Comparison of ENCODE assay signal across 21 mouse cellular contexts in the genomic region with DNA sequence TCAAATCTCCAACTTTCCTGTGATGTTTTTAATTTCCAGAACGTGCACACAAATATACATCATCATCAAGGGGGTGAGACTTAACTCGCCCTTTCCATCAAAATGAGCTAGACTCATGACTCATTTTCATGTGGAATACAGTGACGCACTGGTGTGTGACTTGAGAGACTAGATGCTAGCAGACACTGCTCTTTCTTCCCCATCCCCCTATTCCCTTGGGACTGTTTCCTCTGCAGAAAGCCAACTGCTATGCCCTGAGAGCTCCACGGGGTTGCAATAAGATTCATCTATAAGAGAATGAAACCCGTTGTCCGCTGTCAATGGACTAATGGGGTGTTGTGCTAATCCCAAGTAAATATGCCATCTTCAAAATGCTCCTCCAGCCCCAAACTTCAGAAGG. TPM values are rescaled to one million over a fixed set of nuclear protein-coding genes. Genes with fewer than 3 reads are reported as not detected.
A peak's percentile ranks its signal among the peaks of the same experiment; 100 is the strongest.
DNase-seq lines count a peak whose midpoint lies in the region; ATAC-seq and TF ChIP-seq lines count a peak whose summit lies in the region.
"Had no signal": no experiment of that assay in that cellular context is flagged by ENCODE, and none has a peak within 500 bp of the region (broad histone marks: within the 10 kb centered on the region; RNA-seq: fewer than 3 reads in every experiment).

No protein-coding gene starts in this region.

- TF ChIP-seq RAD21 in CH12.LX (IDR thresholded peaks at IDR 0.05; ENCODE audit: low read depth, low read length): no peak

- H3K27ac ChIP-seq in heart, embryonic 11.5 days (ENCODE audit: low read depth, low read length): no peak overlapping the region
- no peak overlapping the region for H3K27ac ChIP-seq in CH12.LX (ENCODE audit: insufficient read depth, low read depth)
- H3K27ac ChIP-seq: embryonic facial prominence, embryonic 12.5 days; forebrain, embryonic 15.5 days; heart, adult 2 months; hindbrain, embryonic 14.5 days had no signal

- TF ChIP-seq CTCF in CH12.LX (conservative IDR thresholded peaks at IDR 0.05 in 1 of 2, IDR thresholded peaks at IDR 0.05 in 1 of 2; ENCODE audit: low read depth in 2 of 2, low read length in 2 of 2): no peak

- H3K9me3 ChIP-seq in heart, embryonic 11.5 days (replicated peaks; ENCODE audit: control insufficient read depth, low read length): no peaks in the 10 kb centered on the region
- peaks cover 18% of the 10 kb centered on the region for H3K9me3 ChIP-seq in CH12.LX (replicated peaks; ENCODE audit: low read length)
- H3K9me3 ChIP-seq: embryonic facial prominence, embryonic 12.5 days; forebrain, embryonic 15.5 days; hindbrain, embryonic 10.5 days had no signal

- peaks cover 7% of the 10 kb centered on the region for H3K4me1 ChIP-seq in heart, embryonic 11.5 days (ENCODE audit: control insufficient read depth, insufficient read depth, low read length)
- H3K4me1 ChIP-seq in CH12.LX (ENCODE audit: control insufficient read depth in 1 of 2, insufficient read depth in 2 of 2): no peaks in the 10 kb centered on the region
- H3K4me1 ChIP-seq: forebrain, embryonic 15.5 days had no signal

- in situ Hi-C loops in CH12.LX (cut with MboI; ENCODE audit: low pct_ligation_motif_present, low pct_unique_long_range_greater_than_20kb, low sequenced_read_pairs): no loop called here

- DNase-seq in heart, adult 11 months: peak; percentile 34
- DNase-seq in CH12.LX (ENCODE audit: extremely low read depth): peak; percentile 12
- DNase-seq in adipocyte (ENCODE audit: low spot score): peak; percentile 71
- no peak for DNase-seq in right cerebral cortex, postnatal 4 days
- DNase-seq: adrenal gland, adult 2 months; adrenal gland, postnatal 25 days; cerebellum, adult 2 months; cerebellum, postnatal 14 days; embryo, embryonic 11 days; heart, adult 2 months had no signal

- no peak overlapping the region for H3K4me2 ChIP-seq in heart, embryonic 11.5 days
- H3K4me2 ChIP-seq in CH12.LX (ENCODE audit: insufficient read depth, low read depth, poor library complexity, severe bottlenecking) (no peak overlapping the region), myocyte (ENCODE audit: low read depth) (peak overlapping the region; percentile 60)
- H3K4me2 ChIP-seq: embryonic facial prominence, embryonic 12.5 days; forebrain, embryonic 15.5 days; heart, embryonic 12.5 days; hindbrain, embryonic 14.5 days had no signal

- no peak for TF ChIP-seq POLR2A in CH12.LX (IDR thresholded peaks at IDR 0.05; ENCODE audit: low read depth, low read length)
- no peak for TF ChIP-seq POLR2A in myocyte (IDR thresholded peaks at IDR 0.05; ENCODE audit: insufficient read length, low read depth)

- no peak overlapping the region for H3K9ac ChIP-seq in heart, embryonic 11.5 days (ENCODE audit: low read depth, low read length)
- H3K9ac ChIP-seq in CH12.LX (ENCODE audit: insufficient read depth, low read depth): no peak overlapping the region
- H3K9ac ChIP-seq: embryonic facial prominence, embryonic 12.5 days; forebrain, embryonic 15.5 days; heart, embryonic 12.5 days; hindbrain, embryonic 14.5 days had no signal

- no peak for ATAC-seq in heart, embryonic 11.5 days (replicated peaks; ENCODE audit: insufficient number of reproducible peaks, low FRiP score, low TSS enrichment)
- ATAC-seq in inflammation-experienced regulatory T-cells, adult 6 months: no peak
- ATAC-seq: activated CD4-positive, CD25-positive, alpha-beta regulatory T cell, adult 4 months; forebrain, embryonic 15.5 days; intestine, embryonic 16.5 days had no signal

- H3K4me3 ChIP-seq in heart, embryonic 11.5 days (ENCODE audit: low read depth, low read length): no peak overlapping the region
- H3K4me3 ChIP-seq in CH12.LX (replicated peaks in 1 of 3; ENCODE audit: low read depth in 2 of 3, low read length in 2 of 3, poor library complexity in 1 of 3): no peak overlapping the region
- no peak overlapping the region for H3K4me3 ChIP-seq in myocyte
- H3K4me3 ChIP-seq: embryonic facial prominence, embryonic 12.5 days; forebrain, embryonic 15.5 days; heart, adult 2 months; heart, embryonic 12.5 days; hindbrain, embryonic 10.5 days had no signal

- H3K79me2 ChIP-seq in CH12.LX (replicated peaks; ENCODE audit: control insufficient read depth, extremely low read depth, insufficient read depth, poor library complexity, severe bottlenecking) (no peaks in the 10 kb centered on the region), myocyte (ENCODE audit: control insufficient read depth, insufficient read depth) (no peaks in the 10 kb centered on the region)

- no peaks in the 10 kb centered on the region for H3K27me3 ChIP-seq in heart, embryonic 11.5 days (ENCODE audit: control insufficient read depth, insufficient read depth, low read length)
- peaks cover 85% of the 10 kb centered on the region for H3K27me3 ChIP-seq in CH12.LX (replicated peaks)
- H3K27me3 ChIP-seq in myocyte (ENCODE audit: control insufficient read depth, insufficient read depth, insufficient read length): no peaks in the 10 kb centered on the region
- H3K27me3 ChIP-seq: embryonic facial prominence, embryonic 12.5 days; forebrain, embryonic 15.5 days; heart, embryonic 12.5 days had no signal

- H3K36me3 ChIP-seq in heart, embryonic 11.5 days (ENCODE audit: control insufficient read depth, insufficient read depth, low read length): no peaks in the 10 kb centered on the region
- no peaks in the 10 kb centered on the region for H3K36me3 ChIP-seq in CH12.LX (replicated peaks in 1 of 2; ENCODE audit: control insufficient read depth in 1 of 2, insufficient read depth in 1 of 2, low read length in 1 of 2)
- H3K36me3 ChIP-seq in myocyte (ENCODE audit: control insufficient read depth, insufficient read depth): no peaks in the 10 kb centered on the region
- H3K36me3 ChIP-seq: embryonic facial prominence, embryonic 12.5 days; forebrain, embryonic 15.5 days; heart, embryonic 12.5 days; hindbrain, embryonic 10.5 days had no signal

- H3ac ChIP-seq in myocyte (ENCODE audit: control insufficient read depth, insufficient read length): no peak overlapping the region

- dilution Hi-C loops in CH12.LX (cut with MboI; ENCODE audit: extremely low pct_ligation_motif_present, extremely low pct_unique_long_range_greater_than_20kb, low sequenced_read_pairs): no loop called here

- WGBS in heart, embryonic 11.5 days (ENCODE audit: insufficient replicate concordance): 76% methylated on average over 6 of the region's 6 CpGs

- no peak for TF ChIP-seq EP300 in CH12.LX (IDR thresholded peaks at IDR 0.05; ENCODE audit: low read length)

TF ChIP-seq in CH12.LX, 34 proteins besides CTCF, POLR2A, EP300 and RAD21 (continues in another document):
- TF ChIP-seq TCF12 (IDR thresholded peaks at IDR 0.05; ENCODE audit: low read depth, low read length) (no peak), MEF2A (IDR thresholded peaks at IDR 0.05; ENCODE audit: borderline replicate concordance, low read depth, low read length) (no peak), HCFC1 (IDR thresholded peaks at IDR 0.05; ENCODE audit: low read depth, low read length) (no peak), USF1 (IDR thresholded peaks at IDR 0.05; ENCODE audit: low read depth, low read length) (no peak), MXI1 (IDR thresholded peaks at IDR 0.05; ENCODE audit: low read depth, low read length) (no peak), CHD2 (IDR thresholded peaks at IDR 0.05; ENCODE audit: low read length) (no peak), KAT2A (IDR thresholded peaks at IDR 0.05; ENCODE audit: insufficient replicate concordance, low read length) (no peak), ELF1 (IDR thresholded peaks at IDR 0.05; ENCODE audit: low read depth, low read length) (no peak), ETS1 (conservative IDR thresholded peaks at IDR 0.05; ENCODE audit: low read depth, low read length) (no peak), USF2 (conservative IDR thresholded peaks at IDR 0.05; ENCODE audit: low read depth, low read length) (no peak), PAX5 (IDR thresholded peaks at IDR 0.05; ENCODE audit: low read length) (no peak), E2F4 (IDR thresholded peaks at IDR 0.05; ENCODE audit: insufficient replicate concordance, low read depth, low read length) (no peak), SIN3A (IDR thresholded peaks at IDR 0.05; ENCODE audit: low read length) (no peak)

TF ChIP-seq in myocyte, 11 proteins besides CTCF, POLR2A, EP300 and RAD21:
- TF ChIP-seq POLR2AphosphoS2 (IDR thresholded peaks at IDR 0.05; ENCODE audit: insufficient read length, low read depth): no peak
- no peak for TF ChIP-seq E2F4 (IDR thresholded peaks at IDR 0.05; ENCODE audit: insufficient read depth)
- no peak for TF ChIP-seq SRF (IDR thresholded peaks at IDR 0.05; ENCODE audit: control insufficient read depth, insufficient read length, low read depth)
- TF ChIP-seq TCF3 (IDR thresholded peaks at IDR 0.05; ENCODE audit: insufficient read length, low read depth): no peak
- no peak for TF ChIP-seq MAX (IDR thresholded peaks at IDR 0.05; ENCODE audit: low read depth)
- TF ChIP-seq MYOD1 (IDR thresholded peaks at IDR 0.05; ENCODE audit: control insufficient read depth in 1 of 3, insufficient read length in 2 of 3, low read depth in 2 of 3): no peak

RNA-seq across cellular contexts. Expression of gene Pdia5, which starts 17.9 kb away (rescaled TPM):
- 12.9 and 15.0 TPM in 2 replicates for polyA plus RNA-seq in heart, embryonic 11.5 days (2014; fragmentation: Nextera tagmentation; extraction: Ambion mirVana)
- not detected in 2 replicates for total RNA-seq in CH12.LX (2012; rRNA removed)
- total RNA-seq in CH12.LX (2014; rRNA removed): not detected in 2 replicates
- not detected in 2 replicates for polyA plus RNA-seq in CH12.LX (2012; ENCODE audit: insufficient read length, low read depth)
- 16.2 TPM for polyA plus RNA-seq in myocyte (2012; fragmentation: generic; extraction: Trizol)
- polyA plus RNA-seq in inflammation-experienced regulatory T-cells, adult 6 months (2017; shearing (Covaris generic)): under 1 TPM in 1 of 3 experiments, not detected in 2; 0.53 TPM
- polyA plus RNA-seq: activated CD4-positive, CD25-positive, alpha-beta regulatory T cell, adult 4 months had no signal

RNA-seq across cellular contexts. Expression of gene Sema5b, which starts 32.4 kb away (rescaled TPM):
- polyA plus RNA-seq in heart, embryonic 11.5 days (2014; fragmentation: Nextera tagmentation; extraction: Ambion mirVana): 2.6 and 2.9 TPM in 2 replicates
- total RNA-seq in CH12.LX (2012; rRNA removed): 0.04 TPM in 1 of 2 replicates, not detected in the other
- total RNA-seq in CH12.LX (2014; rRNA removed): not detected in 2 replicates
- not detected in 2 replicates for polyA plus RNA-seq in CH12.LX (2012; ENCODE audit: insufficient read length, low read depth)
- polyA plus RNA-seq in myocyte (2012; fragmentation: generic; extraction: Trizol): not detected
- not detected for polyA plus RNA-seq in inflammation-experienced regulatory T-cells, adult 6 months (2017; shearing (Covaris generic))
- total RNA-seq: common myeloid progenitor, adult 5-6 weeks had no signal
- polyA plus RNA-seq: activated CD4-positive, CD25-positive, alpha-beta regulatory T cell, adult 4 months had no signal
